Mouse (Mus musculus): Measurements from ENCODE around the gene Nrm.

DNA sequence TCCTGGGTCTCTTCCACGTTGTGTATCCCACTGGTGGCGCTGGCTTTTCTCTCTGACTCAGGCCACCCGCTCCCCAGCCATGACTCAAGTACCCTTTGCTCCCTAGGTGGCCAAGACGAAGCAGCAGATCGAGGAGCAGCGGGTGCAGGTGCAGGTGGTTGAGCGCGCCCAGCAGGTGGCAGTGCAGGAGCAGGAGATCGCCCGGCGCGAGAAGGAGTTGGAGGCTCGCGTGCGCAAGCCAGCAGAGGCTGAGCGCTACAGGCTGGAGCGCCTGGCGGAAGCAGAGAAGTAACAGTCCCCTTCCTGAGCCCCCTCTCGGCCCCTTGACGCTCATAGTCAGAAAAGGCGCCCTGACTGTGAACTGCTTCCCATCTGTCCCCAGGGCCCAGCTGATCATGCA lies 31.4 kb upstream of the Nrm start:
- TF ChIP-seq POLR2A (IDR thresholded peaks at IDR 0.05; ENCODE audit: borderline replicate concordance, insufficient read depth, low read length): no peak
- TF ChIP-seq CTCF (IDR thresholded peaks at IDR 0.05; ENCODE audit: borderline replicate concordance, insufficient read depth, low read depth, low read length): peak; percentile 78
